Mouse (Mus musculus) megakaryocyte-erythroid progenitor cell, adult 5-6 weeks (primary cell): ENCODE data around the gene Wdr75. TPM values are rescaled to one million over a fixed set of nuclear protein-coding genes. Genes with fewer than 3 reads are reported as not detected.

Source experiments
- ATAC-seq: replicated peaks from 2 replicates; pipeline ENCODE4 v1.8.0; 2016; ENCODE audit warnings: mild to moderate bottlenecking, inconsistent platforms; ENCODE audit not compliant: severe bottlenecking, poor library complexity, low FRiP score, low TSS enrichment
- total RNA-seq, 2 experiments: library from RNA; stranded (forward) in 1 of 2; stranded (reverse) in 1 of 2; fragments of 200-1000, 215-1000 nt in 1 of 2; fragments of >200 nt in 1 of 2; fragmentation: Nextera tagmentation in 1 of 2; gene quantifications; 2 replicates each; pipeline ENCODE4 v1.2.3; 2014 to 2017

The Wdr75 gene
- total RNA-seq (2014; fragmentation: Nextera tagmentation) (185 and 197 TPM in 2 replicates), total RNA-seq (2017) (135 and 149 TPM in 2 replicates)

DNA sequence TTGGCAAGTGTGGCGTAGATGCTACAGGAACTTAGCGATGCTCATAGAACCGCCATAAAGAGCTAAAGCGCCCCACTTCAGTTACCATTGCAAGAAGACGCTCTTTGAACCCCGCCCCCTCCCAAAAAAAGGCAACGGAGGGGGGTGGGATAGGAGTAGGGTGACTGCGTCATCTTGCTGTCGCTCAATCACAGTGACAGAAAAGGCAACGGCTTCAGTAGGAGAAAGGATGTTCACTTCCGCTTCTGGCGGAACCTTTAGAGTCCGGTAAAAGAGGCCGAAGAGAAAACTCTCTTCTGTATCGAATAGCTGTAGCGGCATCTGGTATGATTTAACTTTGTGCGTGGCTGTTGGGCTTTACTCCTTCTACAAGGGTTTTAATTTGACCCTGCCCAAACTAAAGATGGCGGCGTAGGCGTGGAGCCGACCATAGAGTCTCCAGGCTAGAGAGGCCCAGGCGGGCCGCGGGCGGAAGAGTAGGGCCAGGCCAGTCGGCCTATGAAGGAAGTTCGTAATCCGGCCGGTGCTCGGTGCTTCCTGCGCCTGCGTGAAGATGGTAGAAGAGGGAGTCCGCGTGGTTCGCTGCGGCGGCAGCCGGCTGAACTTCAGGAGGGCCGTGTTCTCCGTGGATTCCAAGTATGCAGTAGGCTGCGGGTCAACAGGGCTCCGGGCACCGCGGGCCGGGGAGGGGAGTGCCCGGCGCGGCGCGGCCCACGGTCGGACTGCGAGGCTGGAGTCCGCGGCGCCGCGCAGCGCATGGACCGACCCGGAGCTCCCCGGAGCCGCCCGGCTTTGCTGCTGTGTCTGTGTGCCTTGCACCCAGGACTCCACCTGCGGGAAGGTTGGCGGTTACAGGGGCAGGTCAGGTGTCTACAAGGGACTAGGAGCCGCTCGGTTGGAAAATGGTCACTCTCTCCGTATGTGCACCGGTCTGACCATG is at the start of gene Wdr75:
Gene Wdr75, plus strand, starts transcription at position 198 of the 940 bp plus-strand sequence.
- ATAC-seq = peak; percentile 95

DNA sequence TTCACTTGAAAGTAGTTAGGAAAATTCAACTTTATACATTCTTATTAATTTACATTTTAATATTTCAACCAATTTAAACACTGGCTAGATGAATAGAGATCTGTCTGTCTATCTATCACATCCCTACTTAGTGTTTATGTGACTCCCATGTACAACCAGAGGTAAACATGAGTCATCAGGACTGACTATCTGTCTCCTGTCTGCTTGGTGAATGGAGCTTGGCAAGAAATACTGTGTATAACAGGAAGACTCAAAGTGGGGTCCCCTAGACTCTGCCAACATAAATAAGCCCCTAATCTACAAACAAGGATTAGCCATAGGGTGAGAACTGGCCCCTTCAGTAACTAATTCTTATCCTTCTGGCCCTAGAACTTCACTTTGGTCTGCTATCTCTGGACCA is 39.1 kb upstream of the Wdr75 start:
- no peak for ATAC-seq

DNA sequence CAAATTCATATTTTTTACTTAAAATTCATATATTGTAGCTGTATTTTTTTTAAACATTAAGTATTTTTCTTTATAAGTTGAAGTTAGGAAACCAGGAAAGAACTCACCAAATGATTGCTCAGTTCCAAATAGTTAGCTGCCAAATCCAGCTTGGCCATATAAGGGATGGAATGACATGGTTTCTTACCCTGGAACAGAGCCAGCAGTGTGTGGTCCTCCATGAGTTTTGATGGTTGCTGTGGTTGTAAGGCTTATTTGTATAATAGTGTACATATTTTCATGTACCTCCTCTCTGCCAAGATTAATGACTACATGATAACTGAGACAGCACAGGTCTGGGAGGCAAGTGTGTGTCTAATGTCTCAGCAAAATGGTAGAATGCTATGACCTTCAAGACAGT is 38.3 kb upstream of the Wdr75 start:
- no peak for ATAC-seq

DNA sequence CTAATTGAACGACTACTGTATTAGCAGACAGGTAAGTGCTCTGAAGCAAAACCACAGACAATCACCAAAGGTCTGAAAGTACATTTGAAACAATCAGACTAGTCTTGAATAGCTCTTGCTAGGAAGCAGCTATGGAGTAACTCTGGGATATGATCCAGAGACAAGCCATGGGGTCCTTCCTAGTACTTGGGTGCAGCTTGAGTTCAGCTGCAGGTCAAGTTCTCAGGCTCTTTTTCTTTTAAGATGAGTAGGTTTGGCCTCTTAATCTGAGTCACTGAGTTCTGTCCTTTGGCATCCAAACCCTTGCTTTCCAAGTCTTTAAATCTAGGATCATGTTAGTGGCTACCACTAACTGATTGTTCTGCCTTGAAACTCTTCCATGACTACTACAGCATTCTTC is 37.0 kb upstream of the Wdr75 start:
- no peak for ATAC-seq

DNA sequence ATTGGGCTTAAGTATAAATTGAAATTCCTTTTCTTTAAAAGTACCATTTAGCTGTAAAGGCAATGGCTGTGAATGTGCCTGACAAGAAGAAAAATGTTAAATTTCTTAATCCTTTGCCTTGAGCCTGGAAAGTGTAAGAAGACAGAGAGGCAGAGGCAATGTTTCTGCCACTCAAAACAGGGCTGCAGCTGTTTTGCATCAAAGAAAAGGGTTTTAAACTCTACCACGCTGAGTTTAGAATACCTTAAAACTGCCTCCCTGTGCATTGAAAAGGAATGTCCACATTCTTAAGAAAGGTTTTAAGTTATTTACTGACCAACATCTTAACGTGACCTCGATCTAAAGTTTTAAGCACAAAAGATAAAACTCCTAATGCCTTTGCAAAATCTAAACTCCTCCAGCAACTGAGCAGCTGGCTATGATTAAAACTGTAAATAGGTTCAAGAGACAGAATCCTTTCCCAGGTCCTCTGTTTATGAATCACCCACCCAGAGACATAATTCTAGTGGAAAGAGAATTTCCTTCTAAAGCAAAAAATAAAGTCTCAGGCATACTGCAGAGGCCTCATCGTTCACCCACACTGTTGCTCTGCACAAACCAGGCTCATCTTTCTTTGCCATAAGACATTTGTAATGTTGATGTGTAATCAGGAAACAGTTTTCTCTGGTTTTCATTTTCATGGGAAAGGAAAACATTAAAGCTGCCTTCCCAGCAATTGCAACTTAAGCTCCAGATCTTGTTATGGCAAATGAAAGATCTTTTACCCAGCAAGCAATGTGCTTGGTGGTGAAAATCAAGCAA is 34.1 kb upstream of the Wdr75 start:
- no peak for ATAC-seq

DNA sequence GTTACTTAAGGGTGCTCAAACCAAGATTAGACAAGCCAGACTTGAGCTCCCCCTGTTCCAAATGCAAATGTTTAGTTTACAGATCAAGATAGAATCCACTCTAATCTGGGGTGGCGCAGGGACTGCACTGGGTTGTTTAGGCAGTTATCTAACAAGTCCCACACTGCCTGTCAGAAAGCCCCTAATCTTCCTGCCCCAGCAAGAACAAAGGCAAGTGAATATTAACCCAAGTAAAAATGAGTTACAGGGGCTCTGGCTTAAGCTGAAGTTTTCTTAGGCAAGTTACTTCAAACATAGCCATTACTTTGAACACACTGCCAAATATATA is 33.5 kb upstream of the Wdr75 start:
- peak; percentile 96 for ATAC-seq

DNA sequence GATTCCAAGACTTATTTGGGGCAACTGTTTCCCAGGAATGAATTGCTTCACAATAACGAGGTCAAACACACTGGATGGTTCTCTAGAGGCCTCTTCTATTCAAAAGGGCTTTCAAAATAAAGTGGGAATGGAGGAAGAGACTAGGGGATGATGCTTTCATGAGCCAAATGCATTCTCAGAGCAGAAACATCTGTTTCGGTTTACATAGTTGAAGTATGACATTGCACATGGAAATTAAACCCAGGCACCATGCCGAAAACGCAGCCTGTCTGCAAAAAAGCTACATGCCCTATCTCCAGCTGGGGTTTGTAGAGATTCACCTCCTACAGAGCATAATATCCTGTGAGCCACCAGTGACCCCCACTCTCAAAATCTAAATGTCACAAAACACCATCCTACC is 29.3 kb upstream of the Wdr75 start:
- no peak for ATAC-seq

DNA sequence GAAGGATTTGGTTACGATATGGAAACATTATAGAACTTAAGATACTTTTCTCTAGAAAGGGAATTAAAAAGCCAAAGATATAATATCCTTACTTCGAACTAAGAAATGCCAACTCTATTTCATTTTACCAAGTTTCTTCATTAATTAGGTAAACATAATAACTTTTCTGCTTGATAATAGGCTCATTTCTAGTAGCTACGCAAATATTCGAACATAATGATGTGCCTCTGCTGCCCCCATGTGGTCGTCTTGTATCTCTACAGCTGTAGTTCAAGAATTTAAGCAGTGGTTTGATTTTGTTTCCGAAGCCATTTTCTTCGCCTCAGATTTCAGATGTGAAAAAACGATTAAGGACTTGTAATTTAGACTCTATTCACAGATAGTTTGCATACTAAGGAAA is 28.8 kb upstream of the Wdr75 start:
- 0 out of 2 replicates have a peak, but pooled peaks have one; percentile 51 for ATAC-seq

DNA sequence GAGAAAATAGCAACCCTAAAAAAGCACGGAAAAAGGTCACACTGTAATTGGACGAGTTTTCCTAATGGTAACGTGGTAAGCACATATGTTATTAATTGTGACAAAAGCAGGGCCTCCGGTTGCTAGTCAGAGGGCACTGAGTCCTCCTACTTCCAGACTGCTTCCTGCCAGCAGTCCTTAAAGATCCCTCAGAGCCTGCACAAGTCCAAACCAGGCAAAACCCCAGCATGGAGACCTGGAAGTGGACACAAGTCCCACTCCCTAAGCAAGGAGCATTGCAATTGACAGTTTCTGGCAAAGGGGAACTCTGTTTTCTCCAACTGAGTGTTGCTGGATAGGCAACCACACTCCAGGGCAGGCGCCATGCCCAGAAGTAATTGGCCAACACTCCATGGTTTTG is 27.4 kb upstream of the Wdr75 start:
- no peak for ATAC-seq

DNA sequence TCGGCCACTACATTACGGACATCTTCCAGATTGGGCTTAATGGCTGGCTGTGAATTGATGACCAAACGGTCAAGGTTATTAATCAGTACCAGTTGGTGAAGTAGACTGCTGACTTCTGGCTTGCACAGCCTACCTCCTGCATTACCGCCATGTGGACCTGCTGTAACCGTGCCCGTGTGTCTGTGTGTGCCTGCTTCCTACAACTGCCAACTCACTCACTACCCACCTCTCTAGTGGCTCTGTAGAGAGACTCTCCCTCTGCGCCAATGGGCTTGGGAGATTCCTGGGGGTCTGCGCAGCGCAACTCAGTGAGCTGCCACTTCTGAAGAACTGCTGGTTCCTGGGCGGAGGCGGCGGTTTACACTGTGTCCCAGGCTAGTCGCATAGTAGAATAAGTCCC is 25.6 kb upstream of the Wdr75 start:
- no peak for ATAC-seq

DNA sequence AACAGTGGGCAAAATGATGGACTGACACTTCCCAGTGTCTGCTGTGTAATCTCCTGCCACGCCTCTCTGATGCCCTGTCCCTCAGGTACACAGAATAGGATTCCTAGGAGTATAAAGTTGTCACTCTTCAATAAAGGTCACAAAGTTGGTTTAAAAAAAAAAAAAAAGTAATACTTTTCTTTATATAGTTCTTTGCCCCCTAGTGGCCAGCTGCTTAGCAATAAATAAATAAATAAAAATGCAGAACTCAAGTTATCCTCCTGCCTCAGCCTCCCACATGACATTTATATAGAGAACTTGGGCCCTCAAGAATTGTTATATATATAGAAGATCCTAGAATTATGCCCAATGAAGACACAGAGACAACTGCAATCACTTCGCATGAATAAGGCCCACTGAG is 24.9 kb upstream of the Wdr75 start:
- ATAC-seq = no peak

DNA sequence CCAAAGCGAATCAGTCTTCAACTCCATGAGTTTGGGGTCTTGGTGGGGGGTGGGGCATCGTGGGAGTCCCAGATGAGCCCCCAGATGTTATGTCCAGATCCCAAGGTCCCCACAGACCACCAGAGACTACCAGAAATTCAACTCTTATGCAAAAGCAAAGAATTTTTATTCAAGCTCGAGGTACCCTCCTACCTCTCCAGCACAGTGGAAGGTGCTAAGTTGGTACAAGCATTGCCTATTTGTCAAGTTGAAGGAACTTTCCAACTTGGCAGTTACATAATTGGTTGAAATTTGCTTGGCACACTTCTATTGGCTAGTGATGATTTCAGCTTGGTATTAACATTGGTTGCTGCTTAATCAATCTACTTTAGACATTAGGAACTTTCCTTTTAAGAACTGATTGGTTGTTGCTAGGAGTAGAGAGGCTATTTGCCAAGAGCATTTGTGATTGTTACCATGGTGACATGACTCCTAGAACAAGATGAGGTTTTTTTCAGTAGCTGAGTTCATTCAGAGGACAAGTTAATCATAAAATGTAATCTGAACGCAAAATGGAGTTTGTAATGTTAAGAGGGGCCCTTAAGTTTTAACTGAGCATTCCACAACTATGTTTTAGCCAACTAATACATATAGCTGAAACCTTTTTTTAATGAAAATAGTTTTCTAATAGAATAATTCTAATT is 14.2 kb upstream of the Wdr75 start:
- no peak for ATAC-seq

DNA sequence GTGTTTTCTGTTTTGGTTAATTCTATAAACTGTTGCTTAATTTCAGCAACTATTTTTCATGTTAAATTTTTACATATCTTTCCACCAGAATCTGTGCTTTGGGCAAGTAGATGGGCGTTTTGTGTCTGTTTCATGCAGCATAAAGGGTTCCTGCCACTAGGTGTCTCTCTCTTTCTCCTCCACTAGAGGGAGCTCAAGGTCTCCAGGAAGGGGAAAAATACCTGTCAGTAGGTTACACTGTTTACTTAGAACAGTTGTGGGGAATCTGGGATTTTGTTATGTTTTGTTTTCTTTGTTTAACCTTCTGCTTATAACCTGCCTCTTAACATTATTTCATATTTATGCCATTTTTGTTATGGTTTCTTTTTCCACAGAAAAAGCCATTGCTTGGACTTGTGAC is 21.9 kb downstream of the Wdr75 start:
- peak; percentile 88 for ATAC-seq

DNA sequence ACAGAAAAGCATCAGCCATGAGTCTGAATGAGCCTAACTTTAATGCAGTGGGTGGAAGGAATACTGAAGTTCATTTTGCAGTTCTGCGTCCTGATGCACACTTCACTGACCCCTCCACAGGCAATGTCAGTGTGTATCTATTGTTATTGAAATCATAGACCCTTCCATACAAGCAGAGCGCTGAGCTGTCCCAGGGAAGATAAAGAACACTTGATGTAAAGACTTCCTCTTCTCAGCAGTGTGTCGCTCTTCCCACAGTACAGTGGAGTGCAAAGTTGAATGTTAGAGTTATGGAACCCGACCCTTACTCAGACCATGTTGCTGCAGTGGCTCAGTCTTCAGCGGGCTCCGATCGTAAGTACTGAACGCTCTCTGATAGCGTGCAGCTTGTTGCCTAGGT is 23.6 kb downstream of the Wdr75 start:
- no peak for ATAC-seq

DNA sequence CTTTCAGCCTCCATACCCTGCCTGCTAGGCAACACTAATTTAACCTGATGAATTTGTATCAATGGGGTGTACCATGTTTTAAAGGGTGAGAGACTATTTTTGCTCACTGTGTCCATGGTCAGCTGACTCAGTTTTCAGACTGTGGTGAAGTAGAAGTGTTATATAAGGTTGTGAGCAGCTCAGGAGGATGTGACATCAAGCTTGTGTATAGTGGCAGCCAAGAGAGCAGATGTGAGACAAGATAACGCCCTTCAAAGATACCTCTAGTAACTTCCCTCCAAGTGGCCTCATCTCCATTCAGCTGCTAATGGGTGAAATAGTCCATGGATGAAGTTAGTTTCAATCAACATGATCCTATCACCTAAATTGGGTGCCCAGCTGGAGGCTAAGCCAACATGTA is 29.5 kb downstream of the Wdr75 start:
- ATAC-seq = peak; percentile 68

DNA sequence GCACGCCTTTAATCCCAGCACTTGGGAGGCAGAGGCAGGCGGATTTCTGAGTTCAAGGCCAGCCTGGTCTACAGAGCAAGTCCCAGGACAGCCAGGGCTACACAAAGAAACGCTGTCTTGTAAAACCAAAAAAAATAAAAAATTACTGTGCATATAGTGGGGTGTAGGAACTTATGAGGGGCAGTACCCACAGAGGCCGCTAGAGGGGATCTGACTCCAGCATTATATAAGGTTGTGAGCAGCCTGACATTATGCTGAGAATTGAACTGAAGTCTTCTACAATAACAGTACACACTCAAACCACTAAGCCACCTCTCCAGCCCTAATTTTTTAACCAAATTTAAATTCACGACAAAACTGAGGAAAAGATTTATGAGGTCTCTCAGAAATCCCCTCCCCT is 30.2 kb downstream of the Wdr75 start:
- peak; percentile 95 for ATAC-seq

DNA sequence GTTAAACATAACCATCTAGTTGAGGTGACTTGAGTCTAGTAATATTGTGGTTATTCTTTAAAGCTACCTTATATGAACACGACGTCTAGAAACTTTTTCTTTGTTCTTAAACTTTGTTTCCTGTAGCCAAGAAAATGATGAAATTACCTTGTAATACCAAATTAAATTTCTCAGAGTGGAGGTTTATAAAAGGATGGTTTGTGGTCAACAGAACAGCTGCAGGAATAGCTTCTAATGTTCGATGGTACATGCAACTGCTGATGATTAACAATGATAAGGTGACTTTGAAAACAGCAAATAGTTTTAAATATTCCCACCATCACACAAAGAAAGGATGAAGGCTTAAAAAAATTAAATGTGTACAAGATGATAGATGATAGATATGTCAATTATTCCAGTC is 30.7 kb downstream of the Wdr75 start:
- ATAC-seq = no peak

DNA sequence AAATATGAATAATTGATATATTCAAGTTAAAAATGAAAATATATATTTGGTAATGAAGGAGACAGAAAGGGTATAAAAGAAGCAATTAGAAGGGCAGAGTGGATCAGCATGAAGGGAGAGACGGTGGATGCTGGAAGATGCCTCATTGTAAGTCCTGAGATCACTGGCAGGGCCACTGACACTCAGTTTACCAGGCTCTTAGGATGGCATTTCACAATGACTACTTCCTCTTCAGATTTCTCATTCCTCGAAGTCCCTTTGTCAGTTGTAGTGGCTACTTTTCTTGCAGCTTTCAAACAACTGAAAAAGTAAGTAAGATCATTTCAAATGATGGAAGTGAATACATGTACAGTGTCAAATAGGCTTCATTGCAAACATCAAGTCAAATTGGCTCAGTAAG is 31.2 kb downstream of the Wdr75 start:
- no peak for ATAC-seq

DNA sequence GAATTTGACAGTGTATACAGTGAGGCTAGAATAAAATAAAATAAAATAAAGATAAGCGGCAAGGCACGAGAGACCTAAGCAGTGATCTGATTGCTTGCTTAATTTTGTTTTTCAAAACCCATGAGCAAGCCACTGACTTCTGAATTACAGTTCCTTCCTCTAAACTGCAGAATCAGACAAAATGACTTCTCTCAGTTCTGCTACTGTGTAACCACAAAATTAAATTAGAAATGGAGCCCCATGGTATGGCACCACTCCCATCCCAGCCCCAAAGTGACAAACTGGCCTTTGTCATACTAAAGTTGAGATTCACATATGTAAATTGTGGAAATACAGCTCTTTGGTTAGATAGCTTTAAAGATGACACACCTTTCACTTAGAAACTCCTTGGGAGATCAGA is 31.8 kb downstream of the Wdr75 start:
- no peak for ATAC-seq
